33 mouse cellular contexts compared by ENCODE assay signal in the genomic region with DNA sequence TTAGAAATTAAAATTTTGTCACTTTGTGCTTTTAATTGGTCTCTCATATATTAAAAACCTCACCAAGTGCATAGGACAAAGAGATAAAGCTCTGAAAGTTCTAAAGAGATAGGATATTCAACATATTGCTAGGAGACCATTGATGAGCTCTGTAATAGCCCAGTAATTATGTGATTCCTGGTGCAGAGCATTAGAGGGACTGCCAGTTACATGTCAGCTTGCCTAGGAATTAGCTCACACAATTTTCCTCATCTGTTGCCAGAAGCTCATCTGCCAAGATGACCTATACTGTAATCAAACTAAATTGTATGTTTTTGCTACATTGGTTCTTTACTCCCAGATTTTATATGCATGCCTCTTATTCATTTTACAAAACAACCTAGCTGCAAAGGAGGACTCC.
"Had no signal": no experiment of that assay in that cellular context is flagged by ENCODE, and none has a peak within 500 bp of the region (broad histone marks: within the 10 kb centered on the region; RNA-seq: fewer than 3 reads in every experiment).

No protein-coding gene starts in this region.

- H3K27me3 ChIP-seq: limb, embryonic 12.5 days; limb, embryonic 13.5 days; limb, embryonic 15.5 days; liver, embryonic 12.5 days; liver, embryonic 13.5 days; liver, embryonic 15.5 days; lung, embryonic 15.5 days; megakaryocyte, embryonic 14.5 days; midbrain, embryonic 12.5 days; midbrain, embryonic 13.5 days; midbrain, embryonic 15.5 days; neural tube, embryonic 12.5 days; neural tube, embryonic 13.5 days had no signal

- ATAC-seq: liver, embryonic 12.5 days; liver, postnatal 0 days; lung, postnatal 0 days; midbrain, embryonic 13.5 days; midbrain, embryonic 15.5 days; midbrain, embryonic 16.5 days had no signal

- H3K4me2 ChIP-seq: limb, embryonic 12.5 days; limb, embryonic 13.5 days; limb, embryonic 15.5 days; liver, embryonic 11.5 days; liver, embryonic 12.5 days; liver, embryonic 13.5 days; liver, embryonic 15.5 days; lung, embryonic 14.5 days; lung, embryonic 15.5 days; midbrain, embryonic 11.5 days; midbrain, embryonic 12.5 days; midbrain, embryonic 13.5 days; midbrain, embryonic 15.5 days; neural tube, embryonic 12.5 days; neural tube, embryonic 13.5 days had no signal

- H3K9me3 ChIP-seq: limb, embryonic 10.5 days; limb, embryonic 12.5 days; limb, embryonic 13.5 days; limb, embryonic 15.5 days; liver, embryonic 12.5 days; liver, embryonic 13.5 days; liver, embryonic 15.5 days; lung, embryonic 15.5 days; megakaryocyte, embryonic 14.5 days; midbrain, embryonic 10.5 days; midbrain, embryonic 12.5 days; midbrain, embryonic 13.5 days; midbrain, embryonic 15.5 days; neural tube, embryonic 12.5 days; neural tube, embryonic 13.5 days had no signal

- H3K4me1 ChIP-seq: limb, embryonic 10.5 days; limb, embryonic 12.5 days; limb, embryonic 13.5 days; limb, embryonic 15.5 days; liver, embryonic 12.5 days; liver, embryonic 13.5 days; liver, embryonic 15.5 days; lung, embryonic 15.5 days; megakaryocyte, embryonic 14.5 days; midbrain, embryonic 10.5 days; midbrain, embryonic 12.5 days; midbrain, embryonic 13.5 days; midbrain, embryonic 15.5 days; neural tube, embryonic 12.5 days; neural tube, embryonic 13.5 days had no signal

- DNase-seq: left cerebral cortex, postnatal 4 days; liver; liver, embryonic 13.5 days; liver, postnatal 0 days; lung, adult 18-20 months; lung, adult 2 months; lung, embryonic 14.5 days; lung, postnatal 10 days; lung, postnatal 14 days; lung, postnatal 36 days; lung, postnatal 4 days; midbrain, embryonic 14.5 days had no signal

- H3K27ac ChIP-seq: limb, embryonic 10.5 days; limb, embryonic 12.5 days; limb, embryonic 13.5 days; limb, embryonic 15.5 days; liver, embryonic 12.5 days; liver, embryonic 13.5 days; liver, embryonic 14.5 days; liver, embryonic 15.5 days; lung, embryonic 15.5 days; macrophage; midbrain, embryonic 10.5 days; midbrain, embryonic 12.5 days; midbrain, embryonic 13.5 days; midbrain, embryonic 15.5 days; neural tube, embryonic 12.5 days; neural tube, embryonic 13.5 days had no signal

- H3K36me3 ChIP-seq: limb, embryonic 10.5 days; limb, embryonic 12.5 days; limb, embryonic 13.5 days; limb, embryonic 15.5 days; liver, embryonic 12.5 days; liver, embryonic 13.5 days; liver, embryonic 15.5 days; lung, embryonic 15.5 days; midbrain, embryonic 10.5 days; midbrain, embryonic 12.5 days; midbrain, embryonic 13.5 days; midbrain, embryonic 15.5 days; neural tube, embryonic 12.5 days; neural tube, embryonic 13.5 days had no signal

- H3K4me3 ChIP-seq: limb, embryonic 10.5 days; limb, embryonic 12.5 days; limb, embryonic 13.5 days; limb, embryonic 15.5 days; liver, embryonic 12.5 days; liver, embryonic 13.5 days; liver, embryonic 15.5 days; lung, embryonic 15.5 days; megakaryocyte, embryonic 14.5 days; midbrain, embryonic 10.5 days; midbrain, embryonic 12.5 days; midbrain, embryonic 13.5 days; midbrain, embryonic 15.5 days; myocyte; neural tube, embryonic 12.5 days; neural tube, embryonic 13.5 days had no signal

- H3K9ac ChIP-seq: limb, embryonic 12.5 days; limb, embryonic 13.5 days; limb, embryonic 15.5 days; liver, embryonic 12.5 days; liver, embryonic 13.5 days; liver, embryonic 14.5 days; liver, embryonic 15.5 days; liver, postnatal 0 days; lung, embryonic 14.5 days; lung, embryonic 15.5 days; midbrain, embryonic 12.5 days; midbrain, embryonic 13.5 days; midbrain, embryonic 15.5 days; neural tube, embryonic 12.5 days; neural tube, embryonic 13.5 days had no signal
